Mouse (Mus musculus) MEL (cell line): ENCODE results near the gene Gpr173. TPM values are rescaled to one million over a fixed set of nuclear protein-coding genes. Genes with fewer than 3 reads are reported as not detected.

Source experiments
- DNase-seq: peaks from one replicate; pipeline ENCODE4 v3.0.0; 2011; ENCODE audit warnings: low read depth, low spot score
- H3K27ac ChIP-seq: 2 replicates; pipeline ENCODE4 v1.5.1; 2012; ENCODE audit warnings: low read depth, mild to moderate bottlenecking, control low read depth, low read length, moderate library complexity; ENCODE audit not compliant: control insufficient read depth
- H3K27me3 ChIP-seq, 2 experiments: fragments of 150-350 bp in 1 of 2; sonication (generic) in 1 of 2; 2 replicates each; pipeline ENCODE4 v1.6.1; 2012; ENCODE audit warnings: low read length in 2 of 2, mild to moderate bottlenecking in 2 of 2, improper control_type of control experiment in 1 of 2, moderate library complexity in 1 of 2; ENCODE audit not compliant: insufficient read depth in 2 of 2, control insufficient read depth in 1 of 2
- H3K36me3 ChIP-seq, 2 experiments: 2 replicates each; pipeline ENCODE4 v1.6.1; 2012 to 2014; ENCODE audit warnings: low read length in 2 of 2, improper control_type of control experiment in 1 of 2, inconsistent platforms in 1 of 2, mild to moderate bottlenecking in 1 of 2; ENCODE audit not compliant: insufficient read depth in 2 of 2, control insufficient read depth in 1 of 2
- H3K4me1 ChIP-seq, 2 experiments: fragments of 150-350 bp in 1 of 2; sonication (generic) in 1 of 2; 2 replicates each; pipeline ENCODE4 v1.6.1; 2012; ENCODE audit warnings: low read length in 2 of 2, improper control_type of control experiment in 1 of 2, mild to moderate bottlenecking in 1 of 2; ENCODE audit not compliant: insufficient read depth in 2 of 2, control insufficient read depth in 1 of 2
- H3K4me3 ChIP-seq, 2 experiments: fragments of 150-350 bp in 1 of 2; sonication (generic) in 1 of 2; 2 replicates each; pipeline ENCODE4 v1.5.1; 2012; ENCODE audit warnings: low read depth in 2 of 2, low read length in 2 of 2, mild to moderate bottlenecking in 2 of 2, moderate library complexity in 2 of 2, control low read depth in 1 of 2, improper control_type of control experiment in 1 of 2; ENCODE audit not compliant: control insufficient read depth in 1 of 2, insufficient read depth in 1 of 2
- H3K79me2 ChIP-seq: 2 replicates; pipeline ENCODE4 v1.6.1; 2012; ENCODE audit warnings: mild to moderate bottlenecking, low read length, moderate library complexity; ENCODE audit not compliant: control insufficient read depth, poor library complexity, insufficient read depth
- H3K9ac ChIP-seq: 2 replicates; pipeline ENCODE4 v1.6.1; 2012; ENCODE audit warnings: low read depth, mild to moderate bottlenecking, control low read depth, low read length, moderate library complexity; ENCODE audit not compliant: control insufficient read depth, poor library complexity, severe bottlenecking
- H3K9me3 ChIP-seq: fragments of 150-350 bp; sonication (generic); replicated peaks from 2 replicates; pipeline ENCODE4 v1.6.1; 2012; ENCODE audit warnings: mild to moderate bottlenecking, low read length, improper control_type of control experiment, moderate library complexity; ENCODE audit not compliant: insufficient read depth
- BHLHE40 ChIP-seq: IDR thresholded peaks from 2 replicates; pipeline ENCODE4 v1.6.1; 2012; ENCODE audit warnings: low read depth, mild to moderate bottlenecking, inconsistent platforms, low read length, improper control_type of control experiment, borderline replicate concordance
- CHD1 ChIP-seq: IDR thresholded peaks from 2 replicates; pipeline ENCODE4 v1.6.1; 2012; ENCODE audit warnings: low read depth, mild to moderate bottlenecking, inconsistent platforms, low read length, improper control_type of control experiment
- CHD2 ChIP-seq: IDR thresholded peaks from 2 replicates; pipeline ENCODE4 v1.6.1; 2011; ENCODE audit warnings: low read length, improper control_type of control experiment
- E2F4 ChIP-seq: IDR thresholded peaks from 2 replicates; pipeline ENCODE4 v1.6.1; 2011; ENCODE audit warnings: low read depth, low read length, improper control_type of control experiment, borderline replicate concordance
- ELF1 ChIP-seq: IDR thresholded peaks from 2 replicates; pipeline ENCODE4 v1.6.1; 2014; ENCODE audit warnings: low read depth, mild to moderate bottlenecking, inconsistent platforms, low read length, improper control_type of control experiment, moderate library complexity
- EP300 ChIP-seq, 2 experiments: IDR thresholded peaks; 2 replicates each; pipeline ENCODE4 v1.6.1; 2011; ENCODE audit warnings: improper control_type of control experiment in 2 of 2, low read length in 2 of 2, low read depth in 1 of 2, mild to moderate bottlenecking in 1 of 2
- ETS1 ChIP-seq: IDR thresholded peaks from 2 replicates; pipeline ENCODE4 v1.6.1; 2012; ENCODE audit warnings: low read depth, mild to moderate bottlenecking, inconsistent platforms, low read length, improper control_type of control experiment, moderate library complexity
- HCFC1 ChIP-seq: IDR thresholded peaks from 2 replicates; pipeline ENCODE4 v1.6.1; 2012; ENCODE audit warnings: low read depth, mild to moderate bottlenecking, inconsistent platforms, low read length, improper control_type of control experiment, moderate library complexity
- JUND ChIP-seq: IDR thresholded peaks from 2 replicates; pipeline ENCODE4 v1.6.1; 2011; ENCODE audit warnings: low read depth, mild to moderate bottlenecking, improper control_type of control experiment, low read length
- KAT2A ChIP-seq: conservative IDR thresholded peaks from 2 replicates; pipeline ENCODE4 v1.6.1; 2012; ENCODE audit warnings: low read depth, low read length, improper control_type of control experiment, inconsistent platforms
- MAFK ChIP-seq: IDR thresholded peaks from 2 replicates; pipeline ENCODE4 v1.6.1; 2011; ENCODE audit warnings: low read depth, mild to moderate bottlenecking, low read length, improper control_type of control experiment, borderline replicate concordance
- MAX ChIP-seq: IDR thresholded peaks from 2 replicates; pipeline ENCODE4 v1.6.1; 2011; ENCODE audit warnings: low read length, improper control_type of control experiment
- MEF2A ChIP-seq: IDR thresholded peaks from 2 replicates; pipeline ENCODE4 v1.6.1; 2014; ENCODE audit warnings: low read depth, mild to moderate bottlenecking, inconsistent platforms, low read length, improper control_type of control experiment; ENCODE audit not compliant: poor library complexity, insufficient replicate concordance, severe bottlenecking; ENCODE audit errors: extremely low read depth
- MXI1 ChIP-seq: IDR thresholded peaks from 2 replicates; pipeline ENCODE4 v1.6.1; 2011; ENCODE audit warnings: mild to moderate bottlenecking, low read depth, low read length, improper control_type of control experiment
- MYB ChIP-seq: IDR thresholded peaks from 2 replicates; pipeline ENCODE4 v1.6.1; 2011; ENCODE audit warnings: mild to moderate bottlenecking, low read depth, low read length, improper control_type of control experiment
- MYC ChIP-seq: IDR thresholded peaks from 2 replicates; pipeline ENCODE4 v1.6.1; 2011; ENCODE audit warnings: low read depth, mild to moderate bottlenecking, low read length, improper control_type of control experiment, moderate library complexity
- NELFE ChIP-seq: IDR thresholded peaks from 2 replicates; pipeline ENCODE4 v1.6.1; 2011; ENCODE audit warnings: low read depth, low read length, improper control_type of control experiment
- NRF1 ChIP-seq: IDR thresholded peaks from 2 replicates; pipeline ENCODE4 v1.6.1; 2014; ENCODE audit warnings: low read depth, mild to moderate bottlenecking, inconsistent platforms, low read length, improper control_type of control experiment, moderate library complexity; ENCODE audit not compliant: poor library complexity, insufficient read depth, severe bottlenecking
- POLR2A ChIP-seq, 2 experiments: IDR thresholded peaks; 2 replicates each; pipeline ENCODE4 v1.6.1; 2011 to 2012; ENCODE audit warnings: low read length in 2 of 2, mild to moderate bottlenecking in 2 of 2, control low read depth in 1 of 2, improper control_type of control experiment in 1 of 2, low read depth in 1 of 2, moderate library complexity in 1 of 2; ENCODE audit not compliant: control insufficient read depth in 1 of 2, insufficient read depth in 1 of 2, poor library complexity in 1 of 2
- POLR2AphosphoS2 ChIP-seq: IDR thresholded peaks from 2 replicates; pipeline ENCODE4 v1.6.1; 2011; ENCODE audit warnings: low read length, improper control_type of control experiment
- RAD21 ChIP-seq: IDR thresholded peaks from 2 replicates; pipeline ENCODE4 v1.6.1; 2011; ENCODE audit warnings: mild to moderate bottlenecking, low read depth, low read length, improper control_type of control experiment
- RCOR1 ChIP-seq: IDR thresholded peaks from 2 replicates; pipeline ENCODE4 v1.6.1; 2012; ENCODE audit warnings: low read depth, mild to moderate bottlenecking, inconsistent platforms, low read length, improper control_type of control experiment
- SIN3A ChIP-seq: IDR thresholded peaks from 2 replicates; pipeline ENCODE4 v1.6.1; 2012; ENCODE audit warnings: low read length, improper control_type of control experiment, inconsistent platforms
- TAL1 ChIP-seq: IDR thresholded peaks from 2 replicates; pipeline ENCODE4 v1.6.1; 2012; ENCODE audit warnings: mild to moderate bottlenecking, inconsistent platforms, low read length, moderate library complexity, mixed read lengths
- TBP ChIP-seq: IDR thresholded peaks from 2 replicates; pipeline ENCODE4 v1.8.0; 2011; ENCODE audit warnings: low read depth, low read length, improper control_type of control experiment
- TCF12 ChIP-seq: IDR thresholded peaks from 2 replicates; pipeline ENCODE4 v1.6.1; 2014; ENCODE audit warnings: low read depth, mild to moderate bottlenecking, inconsistent platforms, low read length, improper control_type of control experiment, moderate library complexity
- USF1 ChIP-seq: IDR thresholded peaks from 2 replicates; pipeline ENCODE4 v1.6.1; 2014; ENCODE audit warnings: low read depth, mild to moderate bottlenecking, inconsistent platforms, low read length, improper control_type of control experiment, moderate library complexity
- USF2 ChIP-seq, 2 experiments: IDR thresholded peaks; 2 replicates each; pipeline ENCODE4 v1.6.1; 2011 to 2012; ENCODE audit warnings: improper control_type of control experiment in 2 of 2, low read length in 2 of 2, borderline replicate concordance in 1 of 2, inconsistent platforms in 1 of 2, low read depth in 1 of 2, mild to moderate bottlenecking in 1 of 2; ENCODE audit not compliant: insufficient read depth in 1 of 2
- ZC3H11A ChIP-seq: IDR thresholded peaks from 2 replicates; pipeline ENCODE4 v1.6.1; 2012; ENCODE audit warnings: low read depth, mild to moderate bottlenecking, inconsistent platforms, low read length, improper control_type of control experiment
- ZMIZ1 ChIP-seq: IDR thresholded peaks from 2 replicates; pipeline ENCODE4 v1.6.1; 2012; ENCODE audit warnings: low read depth, mild to moderate bottlenecking, inconsistent platforms, low read length, improper control_type of control experiment, moderate library complexity
- polyA plus RNA-seq, 2 experiments: library from polyadenylated mRNA; stranded (reverse) in 1 of 2; unstranded in 1 of 2; fragments of >175 nt in 1 of 2; fragments of >200 nt in 1 of 2; gene quantifications; 2 replicates each; pipeline versions ENCODE4 v1.2.1 to v1.2.4; 2012; ENCODE audit warnings: low replicate concordance in 2 of 2, low read depth in 1 of 2; ENCODE audit not compliant: insufficient read length in 2 of 2, insufficient read depth in 1 of 2, missing spikeins in 1 of 2
- total RNA-seq: library from RNA; depleted of rRNA; stranded (reverse); fragments of 300-350 nt; gene quantifications from 2 replicates; pipeline ENCODE4 v1.2.3, GENCODE M21; 2012

Gene Gpr173
- total and polyA plus RNA-seq, 3 experiments, result not detected

GRCm38 (mm10) chrX:152326996-152327688, 41.4 kb downstream of the Gpr173 start, which contains the start of gene Kantr:
Gene Kantr, minus strand, starts transcription at chrX:152327495.
- Histone ChIP-seq H3K79me2 (peaks cover 3% of the 10 kb centered on the region; the same call in 1 of the 2 replicates), H3K4me3 (peak within 1 kb of the TSS; percentile 81 to 90), H3K4me1 (peaks cover 8 to 15% of the 10 kb centered on the region in 2 experiments), H3K9me3 (no peaks in the 10 kb centered on the region), H3K9ac (peak within 1 kb of the TSS; percentile 70), H3K27me3 (no peaks in the 10 kb centered on the region), H3K27ac (peak within 1 kb of the TSS; percentile 32), H3K36me3 (peaks cover 0 to 37% of the 10 kb centered on the region in 2 experiments; a peak in 2 of 4 replicates)
- DNase-seq, result peak; percentile 98
- TF ChIP-seq ZMIZ1 (peak; percentile 80; the same call in 1 of the 2 replicates), RCOR1 (0 out of 2 replicates have a peak, but pooled peaks have one; percentile 34), MYB (no peak), CHD2 (peak; percentile 44; the same call in 1 of the 2 replicates), ELF1 (peak; percentile 62), BHLHE40 (peak; percentile 81; the same call in 1 of the 2 replicates), TCF12 (peak; percentile 15; the same call in 1 of the 2 replicates), MXI1 (peak; percentile 76), E2F4 (no peak), TBP (peak; percentile 86), MAFK (no peak), HCFC1 (peak; percentile 76), USF1 (peak; percentile 80), POLR2A (IDR thresholded peaks at IDR 0.05; ENCODE audit: control insufficient read depth in 1 of 2, insufficient read depth in 1 of 2, low read depth in 1 of 2, low read length in 2 of 2, poor library complexity in 1 of 2) (peak; percentile 51 to 86; a peak in 3 of 4 replicates), USF2 (IDR thresholded peaks at IDR 0.05; ENCODE audit: borderline replicate concordance in 1 of 2, insufficient read depth in 1 of 2, low read depth in 1 of 2, low read length in 2 of 2) (no peak; a peak in 1 of 4 replicates), SIN3A (peak; percentile 75), NRF1 (no peak), NELFE (peak; percentile 70), ZC3H11A (no peak), ETS1 (no peak), MAX (peak; percentile 46; the same call in 1 of the 2 replicates), MYC (0 out of 2 replicates have a peak, but pooled peaks have one; percentile 17), EP300 (IDR thresholded peaks at IDR 0.05; ENCODE audit: low read depth in 1 of 2, low read length in 2 of 2) (no peak), TAL1 (no peak), POLR2AphosphoS2 (peak; percentile 75), RAD21 (no peak), JUND (no peak), KAT2A (no peak; the same call in 1 of the 2 replicates), MEF2A (no peak), CHD1 (no peak)
